ENCODE assay signal across 21 mouse cellular contexts in the genomic region with DNA sequence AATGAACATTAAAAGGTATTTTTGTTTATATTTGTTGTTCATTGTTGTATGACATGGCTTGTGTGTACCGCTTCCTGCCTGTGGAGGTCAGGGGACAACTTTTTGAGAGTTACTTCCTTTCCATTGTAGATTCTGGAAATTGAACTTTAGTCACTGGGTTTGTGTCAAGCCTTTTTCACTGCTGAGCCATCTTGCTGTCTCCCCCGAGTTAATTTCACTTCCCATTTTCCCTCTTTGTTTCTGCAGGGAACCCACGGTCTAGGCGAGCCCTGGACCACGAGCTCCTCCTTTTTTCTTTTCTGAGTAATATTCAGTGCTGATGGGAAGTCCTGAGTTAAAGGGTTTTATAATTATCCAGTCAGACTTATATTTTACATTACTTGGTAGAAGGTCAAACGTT. TPM values are rescaled to one million over a fixed set of nuclear protein-coding genes. Genes with fewer than 3 reads are reported as not detected.
DNase-seq lines count a peak whose midpoint lies in the region; ATAC-seq lines count a peak whose summit lies in the region.
"Had no signal": no experiment of that assay in that cellular context is flagged by ENCODE, and none has a peak within 500 bp of the region (broad histone marks: within the 10 kb centered on the region; RNA-seq: fewer than 3 reads in every experiment).

No protein-coding gene starts in this region.

- H3K4me3 ChIP-seq in heart, embryonic 10.5 days, result no peak overlapping the region
- no peak overlapping the region for H3K4me3 ChIP-seq in kidney, embryonic 16.5 days (ENCODE audit: low read length)
- H3K4me3 ChIP-seq: embryonic facial prominence, embryonic 10.5 days; forebrain, embryonic 12.5 days; heart, adult 2 months; hindbrain, embryonic 13.5 days; limb, embryonic 13.5 days; midbrain, embryonic 13.5 days had no signal

- H3K9me3 ChIP-seq in heart, embryonic 10.5 days, result no peaks in the 10 kb centered on the region
- no peaks in the 10 kb centered on the region for H3K9me3 ChIP-seq in kidney, embryonic 16.5 days (ENCODE audit: low read length)
- H3K9me3 ChIP-seq: embryonic facial prominence, embryonic 10.5 days; forebrain, embryonic 12.5 days; hindbrain, embryonic 13.5 days; limb, embryonic 13.5 days; midbrain, embryonic 13.5 days had no signal

- intact Hi-C loops in left cerebral cortex, postnatal 36 days (cut with DNase I), result no loop called here

- WGBS in heart, embryonic 10.5 days, result 83% methylated on average over 6 of the region's 6 CpGs
- 83% methylated on average over 6 of the region's 6 CpGs for WGBS in kidney, embryonic 16.5 days

- no peaks in the 10 kb centered on the region for H3K4me1 ChIP-seq in heart, embryonic 10.5 days
- no peaks in the 10 kb centered on the region for H3K4me1 ChIP-seq in kidney, embryonic 16.5 days (ENCODE audit: insufficient read depth, low read length)
- H3K4me1 ChIP-seq: embryonic facial prominence, embryonic 10.5 days; forebrain, embryonic 12.5 days; hindbrain, embryonic 13.5 days; limb, embryonic 13.5 days; midbrain, embryonic 13.5 days had no signal

- H3K27ac ChIP-seq in heart, embryonic 10.5 days, result no peak overlapping the region
- no peak overlapping the region for H3K27ac ChIP-seq in kidney, embryonic 16.5 days (ENCODE audit: low read length)
- H3K27ac ChIP-seq: embryonic facial prominence, embryonic 10.5 days; forebrain, embryonic 12.5 days; heart, adult 2 months; hindbrain, embryonic 13.5 days; limb, embryonic 13.5 days; liver, embryonic 14.5 days; midbrain, embryonic 13.5 days; stomach, postnatal 0 days had no signal

- peak; percentile 6 to 50 for DNase-seq in heart, adult 18-20 months
- DNase-seq in heart, embryonic 10.5 days (ENCODE audit: low spot score), result no peak
- peak; percentile 29 for DNase-seq in lung, postnatal 36 days
- no peak for DNase-seq in lung, postnatal 14 days
- no peak for DNase-seq in left cerebral cortex, postnatal 36 days (ENCODE audit: low spot score in 2 of 2)
- DNase-seq: adrenal gland, postnatal 36 days; cerebellum, adult 8-10 months; heart, postnatal 10 days; lung, postnatal 4 days; right cerebral cortex, postnatal 25 days had no signal

- peak; percentile 89 for ATAC-seq in granulocyte monocyte progenitor cell, adult 5-6 weeks (replicated peaks; ENCODE audit: poor library complexity, severe bottlenecking)
- ATAC-seq in kidney, embryonic 16.5 days (ENCODE audit: low FRiP score, low TSS enrichment), result no peak
- ATAC-seq: midbrain, embryonic 13.5 days had no signal

- H3K9ac ChIP-seq in kidney, embryonic 16.5 days (replicated peaks; ENCODE audit: low read length), result no peak overlapping the region
- H3K9ac ChIP-seq: forebrain, embryonic 12.5 days; hindbrain, embryonic 13.5 days; limb, embryonic 13.5 days; liver, embryonic 14.5 days; midbrain, embryonic 13.5 days had no signal

- no peak overlapping the region for H3K4me2 ChIP-seq in kidney, embryonic 16.5 days (replicated peaks; ENCODE audit: low read depth, low read length)
- H3K4me2 ChIP-seq: forebrain, embryonic 12.5 days; hindbrain, embryonic 13.5 days; limb, embryonic 13.5 days; midbrain, embryonic 13.5 days had no signal

- no peaks in the 10 kb centered on the region for H3K36me3 ChIP-seq in heart, embryonic 10.5 days
- no peaks in the 10 kb centered on the region for H3K36me3 ChIP-seq in kidney, embryonic 16.5 days (ENCODE audit: insufficient read depth, low read length)
- H3K36me3 ChIP-seq: embryonic facial prominence, embryonic 10.5 days; forebrain, embryonic 12.5 days; hindbrain, embryonic 13.5 days; limb, embryonic 13.5 days; midbrain, embryonic 13.5 days had no signal

- no peaks in the 10 kb centered on the region for H3K27me3 ChIP-seq in heart, embryonic 10.5 days (ENCODE audit: insufficient read depth, poor library complexity, severe bottlenecking)
- H3K27me3 ChIP-seq in kidney, embryonic 16.5 days (ENCODE audit: insufficient read depth, low read length), result no peaks in the 10 kb centered on the region
- H3K27me3 ChIP-seq: forebrain, embryonic 12.5 days; hindbrain, embryonic 13.5 days; limb, embryonic 13.5 days; midbrain, embryonic 13.5 days had no signal

RNA-seq across cellular contexts. Expression of a gene that starts 26.8 kb away (rescaled TPM):
- 10 to 100 TPM; 21.8 to 24.2 TPM for total RNA-seq in heart, adult 18-20 months (2021)
- polyA plus RNA-seq in heart, embryonic 10.5 days (2016; fragmentation: Nextera tagmentation; extraction: Ambion mirVana), result 9.7 and 13.5 TPM in 2 replicates
- 8.7 and 9.6 TPM in 2 replicates for total RNA-seq in granulocyte monocyte progenitor cell, adult 5-6 weeks (2014; fragmentation: Nextera tagmentation)
- 21.1 and 21.5 TPM in 2 replicates for total RNA-seq in granulocyte monocyte progenitor cell, adult 5-6 weeks (2017)
- total RNA-seq in left cerebral cortex, postnatal 36 days (2021), result 100 to 1,000 TPM; 122 to 136 TPM
- 18.3 and 20.8 TPM in 2 replicates for polyA plus RNA-seq in kidney, embryonic 16.5 days (2015; fragmentation: Nextera tagmentation; extraction: Ambion mirVana)

RNA-seq across cellular contexts. Expression of a gene that starts 59.3 kb away (rescaled TPM):
- 1 to 10 TPM; 6.5 to 6.9 TPM for total RNA-seq in heart, adult 18-20 months (2021)
- polyA plus RNA-seq in heart, embryonic 10.5 days (2016; fragmentation: Nextera tagmentation; extraction: Ambion mirVana), result 21.7 and 36.9 TPM in 2 replicates
- 23.2 and 34.3 TPM in 2 replicates for total RNA-seq in granulocyte monocyte progenitor cell, adult 5-6 weeks (2014; fragmentation: Nextera tagmentation)
- 16.2 and 18.6 TPM in 2 replicates for total RNA-seq in granulocyte monocyte progenitor cell, adult 5-6 weeks (2017)
- 1 to 10 TPM; 8.1 to 9.0 TPM for total RNA-seq in left cerebral cortex, postnatal 36 days (2021)
- 42.9 and 50.2 TPM in 2 replicates for polyA plus RNA-seq in kidney, embryonic 16.5 days (2015; fragmentation: Nextera tagmentation; extraction: Ambion mirVana)
- total RNA-seq: neutrophil, adult 5-6 weeks had no signal

Comparison
In these comparisons a context has a peak if more than half of its experiments do, and no peak if none do; other contexts are left out.
1. DNase-seq: peak in heart, adult 18-20 months (2 of 2) and lung, postnatal 36 days (single experiment); none in heart, embryonic 10.5 days (single experiment), lung, postnatal 14 days (single experiment) and left cerebral cortex, postnatal 36 days (0 of 2).
2. RNA of a gene that starts 26.8 kb away (total RNA-seq): 122 to 136 TPM in left cerebral cortex, postnatal 36 days; 21.8 to 24.2 TPM in heart, adult 18-20 months and 8.7 to 21.5 TPM in granulocyte monocyte progenitor cell, adult 5-6 weeks; every median in the first group is over 4 times any median in the second.